Mouse (Mus musculus) E14TG2a.4 (cell line): Measurements from ENCODE around the gene Slf2.

Experiments used
- CTCF ChIP-seq: conservative IDR thresholded peaks from 2 replicates; pipeline ENCODE4 v1.5.1; 2014; ENCODE audit warnings: low read length
- NANOG ChIP-seq: IDR thresholded peaks from 2 replicates; pipeline ENCODE4 v1.6.1; 2014; ENCODE audit warnings: borderline replicate concordance, low read length, mixed read lengths
- POU5F1 ChIP-seq: IDR thresholded peaks from 2 replicates; pipeline ENCODE4 v1.6.1; 2014; ENCODE audit warnings: low read length, borderline replicate concordance

DNA sequence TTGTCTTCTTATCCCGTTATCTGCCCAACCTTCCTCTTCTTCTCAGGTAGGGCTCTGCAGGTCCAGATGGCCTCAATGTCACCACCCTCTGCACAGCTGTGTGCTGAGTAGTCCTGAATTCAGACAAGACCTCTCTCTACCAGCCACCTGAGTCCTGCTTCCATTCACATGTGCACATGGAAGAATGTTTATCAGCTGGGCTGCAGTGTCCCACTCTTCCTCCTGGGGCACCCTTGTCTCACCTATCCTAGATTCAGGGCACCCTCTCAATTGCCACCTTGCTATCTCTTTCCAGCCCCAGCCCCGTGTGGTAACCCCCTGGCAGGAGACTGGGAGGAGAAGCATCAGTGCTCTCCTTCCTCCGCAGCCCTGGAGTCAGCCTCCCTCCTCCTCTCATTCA, 71.3 kb downstream of the Slf2 start:
- peak; percentile 23 for TF ChIP-seq CTCF
- TF ChIP-seq POU5F1 = no peak
- no peak for TF ChIP-seq NANOG
